Mouse (Mus musculus) small intestine, adult 2 months (tissue): ENCODE results near the gene Cox7a1. TPM values are rescaled to one million over a fixed set of nuclear protein-coding genes. Genes with fewer than 3 reads are reported as not detected.
"Not testable (repeated sequence)": the region's sequence is repeated elsewhere in the genome, so short reads cannot be mapped to it uniquely, and the experiment has no call there.

Experiments
- H3K27ac ChIP-seq: fragments of 200-500 bp; 2 replicates; pipeline ENCODE4 v1.5.1; 2012; ENCODE audit warnings: low read depth, low read length, control low read depth, inconsistent platforms; ENCODE audit not compliant: insufficient read depth
- H3K27me3 ChIP-seq: fragments of 200-500 bp; 2 replicates; pipeline ENCODE4 v1.6.1; 2012; ENCODE audit warnings: mild to moderate bottlenecking, moderate library complexity, low read length, inconsistent platforms; ENCODE audit not compliant: control insufficient read depth, insufficient read depth
- H3K36me3 ChIP-seq: fragments of 200-500 bp; 2 replicates; pipeline ENCODE4 v1.6.1; 2012; ENCODE audit warnings: mild to moderate bottlenecking, low read length, control low read depth, inconsistent platforms; ENCODE audit not compliant: control insufficient read depth, insufficient read depth
- H3K4me1 ChIP-seq: fragments of 200-500 bp; 2 replicates; pipeline ENCODE4 v1.6.1; 2012; ENCODE audit warnings: low read length, inconsistent platforms, mixed read lengths; ENCODE audit not compliant: control insufficient read depth, insufficient read depth, insufficient read length
- H3K4me3 ChIP-seq: fragments of 200-500 bp; 2 replicates; pipeline ENCODE4 v1.5.1; 2012; ENCODE audit warnings: low read depth, mild to moderate bottlenecking, control low read depth, inconsistent platforms, low read length, moderate library complexity
- CTCF ChIP-seq: fragments of 200-500 bp; IDR thresholded peaks from 2 replicates; pipeline ENCODE4 v1.5.1; 2012; ENCODE audit warnings: low read depth, mild to moderate bottlenecking, control low read depth, inconsistent platforms, low read length, moderate library complexity, mixed read lengths; ENCODE audit not compliant: insufficient replicate concordance, insufficient read length; ENCODE audit errors: extremely low read depth
- POLR2A ChIP-seq: fragments of 200-500 bp; IDR thresholded peaks from 2 replicates; pipeline ENCODE4 v1.6.1; 2012; ENCODE audit warnings: low read depth, mild to moderate bottlenecking, control low read depth, inconsistent platforms, low read length, moderate library complexity
- WGBS: fragments of 180-500 bp; shearing (Covaris S2); methylation state at CpG from one replicate; pipeline ENCODE4 v1.1.7; 2018; 5-methylcytosine and 5-hydroxymethylcytosine counted together
- polyA plus RNA-seq: library from polyadenylated mRNA; depleted of rRNA; stranded (reverse); fragments of >200 nt; gene quantifications from 2 replicates; pipeline ENCODE4 v1.2.3, GENCODE M21; 2012

Gene Cox7a1
- polyA plus RNA-seq, 1 experiment = 165 TPM

DNA sequence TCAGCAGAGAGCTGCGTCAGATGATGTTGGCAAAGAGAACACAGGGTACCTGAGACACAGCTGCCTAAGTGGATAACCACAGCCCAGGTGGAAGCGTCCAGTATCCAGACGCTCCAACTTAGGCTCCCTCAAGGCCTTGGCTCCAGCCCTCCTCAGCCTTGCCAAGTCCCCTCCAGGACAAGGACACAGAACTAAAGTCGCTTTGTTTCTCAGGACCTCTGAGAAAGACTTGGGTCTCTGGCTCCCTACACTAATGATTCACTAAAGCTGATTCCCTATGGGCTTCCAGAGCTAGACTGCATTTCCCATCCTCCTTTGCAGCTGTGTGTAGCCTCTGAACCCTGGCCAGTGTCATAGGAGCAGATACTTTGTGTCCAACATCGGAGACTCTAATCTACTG is 16.3 kb downstream of the Cox7a1 start:
- WGBS = 75% methylated on average over 5 of the region's 5 CpGs
- Histone ChIP-seq H3K27me3 (no peaks in the 10 kb centered on the region), H3K4me1 (peaks cover 18% of the 10 kb centered on the region), H3K36me3 (no peaks in the 10 kb centered on the region), H3K4me3 (no peak overlapping the region), H3K27ac (no peak overlapping the region)
- TF ChIP-seq POLR2A (no peak), CTCF (no peak)

DNA sequence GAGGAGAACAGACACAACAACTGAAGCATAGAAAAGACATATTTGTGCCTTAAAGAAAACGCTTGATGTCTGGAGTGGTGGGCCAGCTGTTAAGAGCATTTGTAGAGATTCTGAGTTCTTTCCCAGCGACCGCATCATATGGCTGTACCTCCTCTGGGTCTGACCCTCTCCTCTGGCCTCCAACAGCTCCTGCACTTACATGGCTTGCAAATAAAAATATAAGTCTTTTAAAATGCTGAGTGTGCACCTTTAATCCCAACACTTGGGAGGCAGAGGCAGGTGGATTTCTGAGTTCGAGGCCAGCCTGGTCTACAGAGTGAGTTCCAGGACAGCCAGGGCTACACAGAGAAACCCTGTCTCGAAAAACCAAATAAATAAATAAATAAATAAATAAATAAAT is 16.7 kb downstream of the Cox7a1 start:
- 88% methylated on average over 5 of the region's 5 CpGs for WGBS
- not testable (repeated sequence) for H3K4me3 ChIP-seq

GRCm38 (mm10) chr7:30202895-30203690 is 19.1 kb downstream of the Cox7a1 start:
- WGBS = 77% methylated on average over 11 of the region's 11 CpGs
- TF ChIP-seq POLR2A = no peak
- Histone ChIP-seq H3K27me3 (no peaks in the 10 kb centered on the region), H3K27ac (no peak overlapping the region), H3K36me3 (no peaks in the 10 kb centered on the region), H3K4me3 (no peak overlapping the region), H3K4me1 (peaks cover 3% of the 10 kb centered on the region; the same call in 1 of the 2 replicates)

More for the DNA sequence above, 16.7 kb downstream of the Cox7a1 start:
- not testable (repeated sequence) for H3K36me3 ChIP-seq, H3K27ac ChIP-seq, H3K27me3 ChIP-seq
- peaks cover 13% of the 10 kb centered on the region for H3K4me1 ChIP-seq

DNA sequence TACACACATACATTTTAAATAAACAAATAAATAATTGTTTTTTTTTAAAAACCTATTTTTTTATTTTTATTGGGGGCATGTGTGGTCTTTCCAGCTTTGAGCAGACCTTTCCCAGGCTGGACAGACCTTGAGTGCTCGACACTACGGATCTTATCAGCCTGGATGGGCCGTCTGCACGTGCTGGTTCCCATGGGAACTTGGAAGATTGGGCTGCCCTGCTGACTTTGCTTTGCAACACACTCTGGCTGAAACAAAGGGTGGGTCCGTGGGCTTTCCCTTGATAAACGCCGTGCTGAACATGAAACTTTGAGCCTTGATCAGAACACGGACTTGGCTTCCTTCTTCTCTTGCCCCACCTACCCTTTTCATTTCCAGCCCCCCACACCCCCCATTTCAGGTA is 20.4 kb downstream of the Cox7a1 start:
- 17% methylated on average over 8 of the region's 8 CpGs for WGBS
- H3K36me3 ChIP-seq = no peaks in the 10 kb centered on the region
- peak overlapping the region; percentile 52 for H3K27ac ChIP-seq
- no peaks in the 10 kb centered on the region for H3K4me1 ChIP-seq
- H3K4me3 ChIP-seq = peak overlapping the region; percentile 54
- no peaks in the 10 kb centered on the region for H3K27me3 ChIP-seq
- no peak for TF ChIP-seq CTCF
- TF ChIP-seq POLR2A = no peak

DNA sequence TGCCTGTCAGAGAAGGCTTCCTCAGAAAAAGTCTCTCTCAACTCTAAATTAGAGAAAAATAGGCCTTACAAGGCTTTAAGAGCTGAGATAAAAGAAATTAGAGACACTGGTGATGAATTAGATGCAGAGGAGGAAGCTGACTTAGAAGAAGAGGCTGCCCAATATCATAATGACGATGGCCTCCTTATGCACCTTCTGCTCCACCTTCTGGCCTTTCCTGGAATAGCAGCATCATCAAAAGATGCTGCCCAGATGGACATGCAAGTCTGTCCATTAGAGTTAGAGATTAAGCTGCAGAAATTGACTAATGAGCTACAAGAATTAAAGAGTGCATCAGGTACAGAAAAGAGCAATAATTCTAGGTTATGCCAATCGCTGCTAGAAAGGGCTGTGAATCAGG is 21.4 kb downstream of the Cox7a1 start:
- 5% methylated on average over 2 of the region's 2 CpGs for WGBS
- H3K4me1 ChIP-seq = no peaks in the 10 kb centered on the region
- TF ChIP-seq CTCF (no peak), POLR2A (no peak)
- no peaks in the 10 kb centered on the region for H3K36me3 ChIP-seq
- H3K4me3 ChIP-seq = no peak overlapping the region
- no peak overlapping the region for H3K27ac ChIP-seq
- H3K27me3 ChIP-seq = no peaks in the 10 kb centered on the region

DNA sequence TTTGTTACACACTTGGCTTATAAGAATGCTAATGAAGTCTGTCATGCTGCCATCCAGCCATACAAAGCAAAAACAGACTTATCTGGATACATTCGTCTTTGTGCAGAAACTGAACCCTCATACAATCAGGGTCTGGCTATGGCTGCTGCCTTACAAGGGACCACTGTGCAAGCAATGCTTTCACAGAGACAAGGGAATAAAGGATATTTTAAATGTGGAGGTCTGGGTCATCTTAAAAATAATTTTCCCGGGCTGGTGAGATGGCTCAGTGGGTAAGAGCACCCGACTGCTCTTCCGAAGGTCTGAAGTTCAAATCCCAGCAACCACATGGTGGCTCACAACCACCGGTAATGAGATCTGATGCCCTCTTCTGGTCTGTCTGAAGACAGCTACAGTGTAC is 22.4 kb downstream of the Cox7a1 start:
- not testable (repeated sequence) for H3K4me1 ChIP-seq, H3K4me3 ChIP-seq, H3K27me3 ChIP-seq, H3K36me3 ChIP-seq, H3K27ac ChIP-seq
- 49% methylated on average over 5 of the region's 5 CpGs for WGBS

DNA sequence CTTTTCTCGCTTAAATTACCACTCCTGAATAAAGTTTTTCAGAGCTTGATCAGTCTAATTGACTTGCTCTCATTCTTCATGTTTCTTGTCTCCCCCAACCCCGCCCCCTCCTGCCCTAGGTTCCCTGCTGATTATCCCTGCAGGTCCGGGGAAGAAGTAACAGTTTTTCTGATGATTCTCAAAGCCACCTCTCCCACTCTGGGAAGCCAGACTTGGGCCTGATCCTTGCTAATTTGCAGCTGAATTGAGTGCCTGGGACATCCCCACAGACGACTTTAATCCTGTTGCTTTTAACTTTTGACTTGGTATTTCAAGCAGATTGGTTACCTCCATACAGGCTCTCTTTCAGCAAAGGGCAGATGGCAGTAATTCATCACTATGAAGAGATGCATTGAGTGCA is 27.1 kb downstream of the Cox7a1 start:
- no peaks in the 10 kb centered on the region for H3K4me1 ChIP-seq
- no peak overlapping the region for H3K27ac ChIP-seq
- H3K4me3 ChIP-seq = no peak overlapping the region
- no peaks in the 10 kb centered on the region; the same call in 1 of the 2 replicates for H3K27me3 ChIP-seq
- 47% methylated on average over 4 of the region's 4 CpGs for WGBS
- no peak for TF ChIP-seq CTCF
- no peak for TF ChIP-seq POLR2A
- H3K36me3 ChIP-seq = no peaks in the 10 kb centered on the region

DNA sequence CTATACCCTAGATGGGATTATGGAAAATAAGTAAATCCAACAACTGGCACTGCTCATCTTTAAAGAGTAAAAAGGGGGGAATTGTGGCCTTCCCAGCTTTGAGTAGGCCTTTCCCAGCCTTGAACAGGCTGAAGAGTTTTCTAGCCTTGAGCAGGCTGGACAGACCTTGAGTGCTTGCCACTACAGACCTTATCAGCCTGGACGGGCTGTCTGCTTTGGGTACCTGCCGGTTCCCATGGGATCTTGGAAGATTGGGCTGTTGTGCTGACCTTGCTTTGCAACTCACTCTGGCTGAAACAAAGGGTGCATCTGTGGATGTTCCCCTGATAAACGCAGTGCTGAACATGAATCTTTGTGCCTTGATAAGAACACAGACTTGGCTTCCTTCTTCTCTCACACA is 29.9 kb downstream of the Cox7a1 start:
- no peaks in the 10 kb centered on the region; the same call in 1 of the 2 replicates for H3K27me3 ChIP-seq
- TF ChIP-seq POLR2A (no peak), CTCF (no peak)
- no peaks in the 10 kb centered on the region for H3K36me3 ChIP-seq
- H3K4me3 ChIP-seq = no peak overlapping the region
- no peak overlapping the region for H3K27ac ChIP-seq
- H3K4me1 ChIP-seq = peaks cover 3% of the 10 kb centered on the region; the same call in 1 of the 2 replicates
- 44% methylated on average over 3 of the region's 3 CpGs for WGBS
